Mouse (Mus musculus) ES-Bruce4 (cell line): ENCODE data around the gene Mum1. TPM values are rescaled to one million over a fixed set of nuclear protein-coding genes. Genes with fewer than 3 reads are reported as not detected.
"Not testable (repeated sequence)": the region's sequence is repeated elsewhere in the genome, so short reads cannot be mapped to it uniquely, and the experiment has no call there.

Experiments
- H3K27ac ChIP-seq: 2 replicates; pipeline ENCODE4 v1.5.1; 2012; ENCODE audit warnings: low read length, inconsistent platforms; ENCODE audit not compliant: insufficient read depth
- H3K27me3 ChIP-seq: 2 replicates; pipeline ENCODE4 v1.6.1; 2012; ENCODE audit warnings: mild to moderate bottlenecking, low read length, inconsistent platforms; ENCODE audit not compliant: control insufficient read depth, poor library complexity, insufficient read depth, severe bottlenecking
- H3K36me3 ChIP-seq: 2 replicates; pipeline ENCODE4 v1.6.1; 2012; ENCODE audit warnings: inconsistent platforms, mild to moderate bottlenecking, low read length, moderate library complexity; ENCODE audit not compliant: control insufficient read depth, poor library complexity, insufficient read depth, severe bottlenecking
- H3K4me1 ChIP-seq: one replicate; pipeline ENCODE4 v1.8.1; 2011; ENCODE audit warnings: low read length; ENCODE audit not compliant: control insufficient read depth, insufficient read depth
- H3K4me3 ChIP-seq: 2 replicates; pipeline ENCODE4 v1.5.1; 2011; ENCODE audit warnings: low read depth, mild to moderate bottlenecking, low read length
- H3K9ac ChIP-seq: 2 replicates; pipeline ENCODE4 v1.6.1; 2012; ENCODE audit warnings: low read depth, mild to moderate bottlenecking, inconsistent platforms; ENCODE audit not compliant: poor library complexity, severe bottlenecking
- H3K9me3 ChIP-seq: replicated peaks from 2 replicates; pipeline ENCODE4 v1.6.1; 2012; ENCODE audit warnings: mild to moderate bottlenecking, low read length, inconsistent platforms; ENCODE audit not compliant: control insufficient read depth, poor library complexity, insufficient read depth, severe bottlenecking
- CTCF ChIP-seq: IDR thresholded peaks from one replicate; pipeline ENCODE4 v1.8.1; 2011; ENCODE audit warnings: low read depth, low read length
- EP300 ChIP-seq: IDR thresholded peaks from 2 replicates; pipeline ENCODE4 v1.6.1; 2011; ENCODE audit warnings: low read depth, low read length; ENCODE audit not compliant: insufficient read depth
- POLR2A ChIP-seq: IDR thresholded peaks from one replicate; pipeline ENCODE4 v1.8.1; 2011; ENCODE audit warnings: low read length; ENCODE audit not compliant: insufficient read depth
- polyA plus RNA-seq: library from polyadenylated mRNA; stranded (reverse); fragments of >200 nt; gene quantifications from 2 replicates; pipeline ENCODE4 v1.2.4, GENCODE M21; 2011; ENCODE audit warnings: low read depth; ENCODE audit not compliant: missing spikeins, insufficient read depth, insufficient read length

Mum1 gene
- polyA plus RNA-seq, 1 experiment = 35.7 TPM

- Histone ChIP-seq H3K9me3 (no peaks in the 10 kb centered on the region), H3K9ac (no peak overlapping the region), H3K4me1 (peaks cover 1% of the 10 kb centered on the region), H3K27ac (no peak overlapping the region), H3K4me3 (no peak overlapping the region), H3K36me3 (peaks cover 19% of the 10 kb centered on the region; the same call in 1 of the 2 replicates), H3K27me3 (no peaks in the 10 kb centered on the region)
- TF ChIP-seq EP300 (no peak), CTCF (no peak), POLR2A (no peak)
Observed at GRCm38 (mm10) chr10:80244791-80245399, 18.7 kb downstream of the Mum1 start.

- H3K27ac ChIP-seq = no peak overlapping the region
Observed at GRCm38 (mm10) chr10:80245600-80245999, 19.4 kb downstream of the Mum1 start.

GRCm38 (mm10) chr10:80247849-80248248 lies 21.6 kb downstream of the Mum1 start:
- TF ChIP-seq CTCF = peak; percentile 38
- no peak for TF ChIP-seq EP300
- Histone ChIP-seq H3K27ac (no peak overlapping the region), H3K9ac (no peak overlapping the region), H3K9me3 (no peaks in the 10 kb centered on the region), H3K4me3 (0 out of 2 replicates have a peak overlapping the region, but pooled peaks have one; percentile 15), H3K4me1 (peaks cover 1% of the 10 kb centered on the region), H3K36me3 (0 out of 2 replicates have a peak, but pooled peaks cover 8% of the 10 kb centered on the region), H3K27me3 (no peaks in the 10 kb centered on the region)

More at GRCm38 (mm10) chr10:80245600-80245999, 19.4 kb downstream of the Mum1 start:
- no peaks in the 10 kb centered on the region for H3K9me3 ChIP-seq
- H3K4me3 ChIP-seq = no peak overlapping the region
- no peaks in the 10 kb centered on the region for H3K27me3 ChIP-seq
- no peak overlapping the region for H3K9ac ChIP-seq
- no peak for TF ChIP-seq POLR2A
- TF ChIP-seq CTCF = peak; percentile 65
- H3K36me3 ChIP-seq = peaks cover 14% of the 10 kb centered on the region; the same call in 1 of the 2 replicates
- H3K4me1 ChIP-seq = peaks cover 1% of the 10 kb centered on the region

- H3K36me3 ChIP-seq, H3K4me1 ChIP-seq, H3K27ac ChIP-seq, H3K27me3 ChIP-seq, H3K9me3 ChIP-seq, H3K9ac ChIP-seq: not testable (repeated sequence)
- peak overlapping the region; percentile 95; the same call in 1 of the 2 replicates for H3K4me3 ChIP-seq
Observed at GRCm38 (mm10) chr10:80248437-80248836, 22.2 kb downstream of the Mum1 start.

- Histone ChIP-seq H3K36me3 (no peaks in the 10 kb centered on the region), H3K9ac (peak within 1 kb of the TSS; percentile 70), H3K27me3 (no peaks in the 10 kb centered on the region), H3K4me1 (peaks cover 1% of the 10 kb centered on the region), H3K4me3 (peak within 1 kb of the TSS; percentile 95), H3K27ac (peak within 1 kb of the TSS; percentile 37; the same call in 1 of the 2 replicates), H3K9me3 (no peaks in the 10 kb centered on the region)
- TF ChIP-seq POLR2A (peak; percentile 91), EP300 (peak; percentile 71; the same call in 1 of the 2 replicates), CTCF (no peak)
Observed at GRCm38 (mm10) chr10:80248971-80249640, 22.9 kb downstream of the Mum1 start, which contains the start of gene Ndufs7. Gene Ndufs7 (plus strand): TSS chr10:80249121.

GRCm38 (mm10) chr10:80250059-80250458 lies 23.8 kb downstream of the Mum1 start:
- no peaks in the 10 kb centered on the region for H3K9me3 ChIP-seq
- H3K27ac ChIP-seq = no peak overlapping the region
- H3K27me3 ChIP-seq = no peaks in the 10 kb centered on the region
- no peaks in the 10 kb centered on the region for H3K36me3 ChIP-seq
- peak overlapping the region; percentile 95 for H3K4me3 ChIP-seq
- TF ChIP-seq CTCF (no peak), EP300 (no peak), POLR2A (no peak)
- H3K9ac ChIP-seq = peak overlapping the region; percentile 70
- H3K4me1 ChIP-seq = peaks cover 1% of the 10 kb centered on the region
